Mouse (Mus musculus) limb, embryonic 11.5 days (tissue): Measurements from ENCODE around the gene Zbtb3. TPM values are rescaled to one million over a fixed set of nuclear protein-coding genes. Genes with fewer than 3 reads are reported as not detected.

ENCODE experiments used
- ATAC-seq: fragments of 200-750 bp; cut with Nextera tagmentation; 2 replicates; pipeline ENCODE4 v1.8.0; 2017; ENCODE audit warnings: low read depth; ENCODE audit not compliant: insufficient number of reproducible peaks, low FRiP score, low TSS enrichment
- DNase-seq: peaks from one replicate; pipeline ENCODE4 v3.0.0-alpha.2; 2015; ENCODE audit warnings: low spot score
- H3K27ac ChIP-seq: fragments of 300-500 bp; sonication (generic); replicated peaks from 2 replicates; pipeline ENCODE4 v1.5.1; 2014; ENCODE audit warnings: low read depth, mild to moderate bottlenecking, low read length
- H3K27me3 ChIP-seq: fragments of 300-500 bp; sonication (generic); 2 replicates; pipeline ENCODE4 v1.6.1; 2014; ENCODE audit warnings: mild to moderate bottlenecking, low read length, mixed read lengths; ENCODE audit not compliant: control insufficient read depth, insufficient read depth
- H3K36me3 ChIP-seq: fragments of 300-500 bp; sonication (generic); 2 replicates; pipeline ENCODE4 v1.6.1; 2014; ENCODE audit warnings: mild to moderate bottlenecking, low read length, moderate library complexity, mixed read lengths; ENCODE audit not compliant: control insufficient read depth, insufficient read depth
- H3K4me1 ChIP-seq: fragments of 300-500 bp; sonication (generic); 2 replicates; pipeline ENCODE4 v1.6.1; 2014; ENCODE audit warnings: low read length, mixed read lengths; ENCODE audit not compliant: control insufficient read depth, insufficient read depth
- H3K4me2 ChIP-seq: fragments of 300-500 bp; sonication (generic); 2 replicates; pipeline ENCODE4 v1.6.1; 2014; ENCODE audit warnings: low read depth, mild to moderate bottlenecking, moderate library complexity; ENCODE audit not compliant: severe bottlenecking
- H3K4me3 ChIP-seq: fragments of 300-500 bp; sonication (generic); 2 replicates; pipeline ENCODE4 v1.5.1; 2014; ENCODE audit warnings: low read depth, low read length
- H3K9ac ChIP-seq: fragments of 300-500 bp; sonication (generic); 2 replicates; pipeline ENCODE4 v1.6.1; 2014; ENCODE audit warnings: mild to moderate bottlenecking, low read length
- H3K9me3 ChIP-seq: fragments of 300-500 bp; sonication (generic); 2 replicates; pipeline ENCODE4 v1.6.1; 2016; ENCODE audit warnings: low read length; ENCODE audit not compliant: control insufficient read depth
- WGBS: fragments of 180-500 bp; shearing (Covaris S2); extraction: QIAGEN DNeasy Blood & Tissue Kit; methylation state at CpG from one replicate; pipeline ENCODE4 v1.1.7; 2014; 5-methylcytosine and 5-hydroxymethylcytosine counted together
- polyA plus RNA-seq: library from polyadenylated mRNA; unstranded; fragments of >200 nt; fragmentation: Nextera tagmentation; extraction: Ambion mirVana; gene quantifications from 2 replicates; pipeline ENCODE4 v1.2.1, GENCODE M21; 2014

The Zbtb3 gene
- polyA plus RNA-seq, 1 experiment from 2014 or later, result 5.0 TPM

DNA sequence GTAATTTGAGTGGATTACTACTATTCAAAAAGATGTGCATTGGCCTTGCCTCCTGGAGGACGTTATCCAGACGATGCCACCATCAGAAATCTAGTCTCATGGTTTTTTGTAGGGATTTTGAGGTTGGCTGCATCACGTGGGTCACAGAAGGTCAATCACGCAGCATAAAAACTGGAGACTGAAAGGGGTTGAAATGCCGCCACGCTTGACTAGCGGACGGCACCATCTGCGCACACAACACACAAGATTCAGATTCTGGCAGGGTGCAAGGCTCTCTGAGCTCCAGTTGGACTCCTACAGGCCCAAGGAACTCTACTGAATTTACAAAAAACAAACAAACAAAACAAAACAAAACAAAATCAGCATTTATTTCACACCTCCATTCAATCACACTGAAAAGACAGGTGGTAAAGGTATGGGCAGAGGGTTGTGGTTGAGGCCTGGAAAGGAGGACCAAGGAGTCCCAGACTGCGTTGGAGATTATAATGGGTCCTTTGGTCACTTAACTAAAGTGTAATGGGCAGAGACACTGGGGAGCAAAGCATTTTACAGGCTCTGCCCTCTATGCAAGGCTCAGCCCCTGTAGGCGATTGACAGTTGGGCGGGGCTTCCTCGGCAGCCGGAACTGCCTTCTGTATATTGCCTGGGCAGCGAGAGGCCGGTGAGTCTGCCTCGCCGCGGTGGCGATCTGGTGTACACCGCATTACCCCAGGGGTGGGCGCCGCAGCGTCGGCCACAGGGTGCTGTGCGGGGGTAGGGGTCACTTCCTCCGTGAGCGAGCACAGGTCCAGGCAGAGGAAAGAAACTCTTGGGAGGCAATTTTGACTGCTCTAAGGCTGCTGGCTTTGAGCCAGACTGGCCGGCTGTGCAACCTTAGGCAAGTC is 37.8 kb downstream of the Zbtb3 start:
- ATAC-seq (peak; percentile 22), DNase-seq (peak; percentile 65)
- Histone ChIP-seq H3K9ac (peak overlapping the region; percentile 47; the same call in 1 of the 2 replicates), H3K27ac (no peak overlapping the region), H3K4me2 (peak overlapping the region; percentile 58), H3K9me3 (no peaks in the 10 kb centered on the region), H3K4me3 (peak overlapping the region; percentile 29), H3K27me3 (no peaks in the 10 kb centered on the region), H3K4me1 (peaks cover 20% of the 10 kb centered on the region; the same call in 1 of the 2 replicates), H3K36me3 (peaks cover 2% of the 10 kb centered on the region)
- WGBS, result 23% methylated on average over 29 of the region's 29 CpGs

DNA sequence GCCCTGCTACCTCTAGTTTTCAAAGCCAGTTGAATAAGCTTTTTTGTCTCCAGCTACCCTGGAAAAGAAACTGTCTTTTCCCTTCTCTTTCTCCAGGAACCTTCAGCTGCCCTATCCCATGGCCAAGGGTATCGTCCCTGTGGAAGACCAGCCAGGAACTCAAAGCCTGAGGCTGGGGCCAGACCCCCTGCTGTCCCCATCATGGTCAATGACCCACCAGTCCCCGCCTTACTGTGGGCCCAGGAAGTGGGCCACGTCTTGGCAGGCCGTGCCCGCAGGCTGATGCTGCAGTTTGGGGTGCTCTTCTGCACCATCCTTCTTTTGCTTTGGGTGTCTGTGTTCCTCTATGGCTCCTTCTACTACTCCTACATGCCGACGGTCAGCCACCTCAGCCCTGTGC is 38.7 kb downstream of the Zbtb3 start:
- ATAC-seq (no peak), DNase-seq (no peak)
- no peaks in the 10 kb centered on the region for H3K9me3 ChIP-seq
- no peak overlapping the region for H3K9ac ChIP-seq
- H3K27me3 ChIP-seq, result no peaks in the 10 kb centered on the region
- no peak overlapping the region; the same call in 1 of the 2 replicates for H3K4me2 ChIP-seq
- peaks cover 20% of the 10 kb centered on the region; the same call in 1 of the 2 replicates for H3K4me1 ChIP-seq
- WGBS, result 86% methylated on average over 7 of the region's 7 CpGs
- peaks cover 2% of the 10 kb centered on the region; the same call in 1 of the 2 replicates for H3K36me3 ChIP-seq
- H3K27ac ChIP-seq, result no peak overlapping the region
- no peak overlapping the region for H3K4me3 ChIP-seq

DNA sequence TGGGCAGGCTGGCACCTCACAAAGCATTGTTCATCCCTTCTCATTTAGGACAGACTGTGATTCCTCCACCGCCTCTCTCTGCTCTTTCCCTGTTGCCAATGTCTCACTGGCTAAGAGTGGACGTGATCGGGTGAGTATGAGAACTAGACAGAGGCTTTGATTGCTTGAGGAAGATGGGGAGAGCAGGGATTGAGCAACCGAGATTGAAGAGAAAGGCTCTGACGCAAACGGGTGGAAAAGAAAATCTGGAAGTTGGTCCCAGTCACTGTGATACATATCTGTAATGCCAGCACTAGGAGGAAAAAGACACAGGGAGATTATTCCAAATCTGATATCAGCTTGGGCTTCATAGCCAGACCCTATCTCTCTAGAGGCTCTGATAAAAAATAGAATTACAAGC is 40.6 kb downstream of the Zbtb3 start:
- H3K4me2 ChIP-seq, result no peak overlapping the region
- DNase-seq (no peak), ATAC-seq (no peak)
- no peak overlapping the region for H3K4me3 ChIP-seq
- H3K27ac ChIP-seq, result no peak overlapping the region
- no peak overlapping the region for H3K9ac ChIP-seq
- peaks cover 20% of the 10 kb centered on the region; the same call in 1 of the 2 replicates for H3K4me1 ChIP-seq
- H3K36me3 ChIP-seq, result peaks cover 11% of the 10 kb centered on the region
- no peaks in the 10 kb centered on the region for H3K27me3 ChIP-seq
- WGBS, result 92% methylated on average over 6 of the region's 6 CpGs
- no peaks in the 10 kb centered on the region for H3K9me3 ChIP-seq

GRCm38 (mm10) chr19:8844371-8845129 is 42.2 kb downstream of the Zbtb3 start:
- H3K4me1 ChIP-seq, result peaks cover 11% of the 10 kb centered on the region; the same call in 1 of the 2 replicates
- no peak overlapping the region; the same call in 1 of the 2 replicates for H3K9ac ChIP-seq
- H3K4me3 ChIP-seq, result no peak overlapping the region
- peak; percentile 86 for DNase-seq
- no peak overlapping the region for H3K4me2 ChIP-seq
- 71% methylated on average over 5 of the region's 5 CpGs for WGBS
- H3K27me3 ChIP-seq, result no peaks in the 10 kb centered on the region
- ATAC-seq, result no peak
- peaks cover 13% of the 10 kb centered on the region for H3K36me3 ChIP-seq
- no peak overlapping the region for H3K27ac ChIP-seq
- no peaks in the 10 kb centered on the region for H3K9me3 ChIP-seq

DNA sequence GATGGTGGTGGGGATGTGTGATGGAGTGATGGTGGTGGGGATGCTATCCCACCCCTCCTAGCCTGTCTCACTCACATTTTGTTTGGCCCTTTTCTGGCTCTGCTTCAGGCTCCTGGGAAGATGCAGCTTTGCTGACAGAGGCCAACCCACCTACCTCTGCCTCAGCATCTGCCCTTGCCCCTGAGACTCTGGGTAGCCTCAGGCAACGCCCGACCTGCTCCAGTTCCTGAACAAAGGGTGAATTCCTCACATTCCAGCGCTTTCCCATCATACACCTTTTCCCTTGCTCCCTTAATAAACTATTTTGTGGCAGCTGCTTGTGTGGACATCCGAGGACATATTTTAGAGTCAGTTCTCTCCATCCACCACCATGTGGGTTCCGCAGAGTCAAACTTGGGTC is 46.0 kb downstream of the Zbtb3 start:
- DNase-seq, result no peak
- Histone ChIP-seq H3K27ac (no peak overlapping the region; the same call in 1 of the 2 replicates), H3K9ac (no peak overlapping the region), H3K36me3 (peaks cover 13% of the 10 kb centered on the region), H3K27me3 (no peaks in the 10 kb centered on the region), H3K4me2 (no peak overlapping the region), H3K4me3 (no peak overlapping the region), H3K9me3 (no peaks in the 10 kb centered on the region), H3K4me1 (0 out of 2 replicates have a peak, but pooled peaks cover 4% of the 10 kb centered on the region)
- no peak for ATAC-seq
- 77% methylated on average over 5 of the region's 5 CpGs for WGBS

- H3K4me2 ChIP-seq, result no peak within 1 kb of the TSS
- no peaks in the 10 kb centered on the region for H3K9me3 ChIP-seq
- H3K27ac ChIP-seq, result no peak within 1 kb of the TSS
- ATAC-seq (no peak), DNase-seq (no peak)
- H3K4me1 ChIP-seq, result 0 out of 2 replicates have a peak, but pooled peaks cover 4% of the 10 kb centered on the region
- H3K9ac ChIP-seq, result no peak within 1 kb of the TSS
- H3K36me3 ChIP-seq, result peaks cover 13% of the 10 kb centered on the region
- no peaks in the 10 kb centered on the region for H3K27me3 ChIP-seq
- 16% methylated on average over 7 of the region's 7 CpGs for WGBS
- H3K4me3 ChIP-seq, result no peak within 1 kb of the TSS
These were observed 48.1 kb downstream of the Zbtb3 start, which contains the start of gene Lrrn4cl for GRCm38 (mm10) chr19:8850402-8850901. Gene Lrrn4cl, plus strand, starts transcription at chr19:8850768.

GRCm38 (mm10) chr19:8851639-8852038 is 49.3 kb downstream of the Zbtb3 start:
- ATAC-seq, result no peak

More at GRCm38 (mm10) chr19:8851639-8852038, 49.3 kb downstream of the Zbtb3 start:
- Histone ChIP-seq H3K36me3 (peaks cover 8% of the 10 kb centered on the region), H3K9ac (no peak overlapping the region), H3K4me3 (no peak overlapping the region), H3K27ac (no peak overlapping the region), H3K27me3 (no peaks in the 10 kb centered on the region), H3K9me3 (no peaks in the 10 kb centered on the region), H3K4me2 (no peak overlapping the region), H3K4me1 (0 out of 2 replicates have a peak, but pooled peaks cover 4% of the 10 kb centered on the region)
- DNase-seq, result no peak
- WGBS, result 52% methylated on average over 7 of the region's 7 CpGs
